Comparison of ENCODE assay signal across 1 mouse cellular context in the genomic region with DNA sequence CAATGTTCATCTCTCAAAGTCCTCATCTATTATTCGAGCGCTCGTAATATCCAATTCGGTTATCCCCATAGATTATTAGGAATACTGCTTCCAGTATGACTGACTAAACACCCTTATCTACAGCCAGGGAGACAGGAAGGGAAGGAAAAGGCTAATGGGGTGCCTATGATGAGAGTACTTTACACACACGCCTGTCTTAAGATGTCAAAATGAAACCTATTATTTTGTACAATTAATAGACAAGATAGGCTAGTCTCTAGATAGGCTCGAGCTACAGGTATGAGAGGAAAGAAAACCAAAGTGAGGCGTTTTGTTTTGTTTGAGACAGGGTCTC.
TF ChIP-seq lines count a peak whose summit lies in the region.

No protein-coding gene starts in this region.

TF ChIP-seq in CH12.LX, 34 proteins besides CTCF, POLR2A, EP300 and RAD21 (continued from another document):
- TF ChIP-seq NRF1 (IDR thresholded peaks at IDR 0.05; ENCODE audit: low read depth, low read length) (no peak), SIN3A (IDR thresholded peaks at IDR 0.05; ENCODE audit: low read length) (no peak)
